Mouse (Mus musculus) heart, embryonic 15.5 days (tissue): ENCODE data around the gene Cbln4. TPM values are rescaled to one million over a fixed set of nuclear protein-coding genes. Genes with fewer than 3 reads are reported as not detected.

ENCODE experiments used
- ATAC-seq: fragments of 200-750 bp; cut with Nextera tagmentation; replicated peaks from 2 replicates; pipeline ENCODE4 v1.8.0; 2017; ENCODE audit warnings: low read depth, moderate TSS enrichment; ENCODE audit not compliant: insufficient number of reproducible peaks, insufficient read depth, low FRiP score
- H3K27ac ChIP-seq: fragments of 300-500 bp; sonication (generic); 2 replicates; pipeline ENCODE4 v1.5.1; 2015; ENCODE audit warnings: mild to moderate bottlenecking, inconsistent platforms
- H3K27me3 ChIP-seq: fragments of 300-500 bp; sonication (generic); 2 replicates; pipeline ENCODE4 v1.6.1; 2015; ENCODE audit warnings: inconsistent platforms
- H3K36me3 ChIP-seq: fragments of 300-500 bp; sonication (generic); 2 replicates; pipeline ENCODE4 v1.6.1; 2015; ENCODE audit warnings: mild to moderate bottlenecking, inconsistent platforms
- H3K4me1 ChIP-seq: fragments of 300-500 bp; sonication (generic); replicated peaks from 2 replicates; pipeline ENCODE4 v1.6.1; 2015; ENCODE audit warnings: inconsistent platforms
- H3K4me2 ChIP-seq: fragments of 300-500 bp; sonication (generic); 2 replicates; pipeline ENCODE4 v1.6.1; 2015; ENCODE audit warnings: inconsistent platforms, mild to moderate bottlenecking, moderate library complexity
- H3K4me3 ChIP-seq: fragments of 300-500 bp; sonication (generic); 2 replicates; pipeline ENCODE4 v1.5.1; 2015; ENCODE audit warnings: mild to moderate bottlenecking, inconsistent platforms
- H3K9ac ChIP-seq: fragments of 300-500 bp; sonication (generic); 2 replicates; pipeline ENCODE4 v1.6.1; 2015; ENCODE audit warnings: mild to moderate bottlenecking, inconsistent platforms
- H3K9me3 ChIP-seq: fragments of 300-500 bp; sonication (generic); replicated peaks from 2 replicates; pipeline ENCODE4 v1.6.1; 2016; ENCODE audit warnings: inconsistent platforms
- WGBS: fragments of 180-500 bp; shearing (Covaris S2); methylation state at CpG from one replicate; pipeline ENCODE4 v1.1.7; 2015; ENCODE audit warnings: mixed read lengths; 5-methylcytosine and 5-hydroxymethylcytosine counted together
- polyA plus RNA-seq: library from polyadenylated mRNA; unstranded; fragments of >200 nt; fragmentation: Nextera tagmentation; extraction: Ambion mirVana; gene quantifications from 2 replicates; pipeline ENCODE4 v1.2.1, GENCODE M21; 2015

The Cbln4 gene
- polyA plus RNA-seq, 1 experiment from 2014 or later: 0.08 TPM

DNA sequence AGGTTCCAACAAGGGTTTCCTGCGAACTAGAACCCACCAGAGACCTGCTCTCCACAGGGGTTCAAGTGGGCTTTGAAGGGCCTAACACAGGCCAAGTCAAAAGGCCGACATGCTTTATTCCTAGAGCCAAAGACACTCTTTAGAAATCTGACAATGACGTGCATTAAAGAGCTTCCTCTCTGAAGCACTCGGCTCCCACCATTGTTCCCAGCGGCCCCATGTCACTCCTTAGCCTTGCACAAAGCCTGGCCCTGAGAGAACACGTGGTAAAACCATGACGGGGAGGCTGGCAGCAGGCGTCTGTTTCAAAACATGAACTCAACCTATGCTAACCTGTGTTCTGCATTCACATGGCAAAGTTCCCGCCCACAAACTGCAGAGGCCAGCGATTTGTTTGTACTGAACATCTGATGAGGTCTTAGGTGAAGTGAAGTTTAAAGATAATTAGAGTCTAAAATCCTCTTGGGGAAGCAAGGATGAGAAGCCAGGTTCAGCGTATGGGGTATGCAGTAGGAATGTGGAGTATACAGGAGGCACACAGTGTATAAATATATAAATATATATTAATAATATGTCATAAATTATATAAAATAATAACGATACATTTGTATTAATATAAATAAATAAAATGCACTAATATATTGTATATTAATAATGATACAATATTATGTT lies 17.7 kb downstream of the Cbln4 start:
- Histone ChIP-seq H3K27ac (no peak overlapping the region), H3K27me3 (no peaks in the 10 kb centered on the region), H3K4me3 (no peak overlapping the region), H3K9me3 (no peaks in the 10 kb centered on the region), H3K9ac (no peak overlapping the region), H3K4me1 (no peaks in the 10 kb centered on the region), H3K4me2 (no peak overlapping the region), H3K36me3 (no peaks in the 10 kb centered on the region)
- ATAC-seq: no peak
- WGBS: 69% methylated on average over 12 of the region's 12 CpGs

DNA sequence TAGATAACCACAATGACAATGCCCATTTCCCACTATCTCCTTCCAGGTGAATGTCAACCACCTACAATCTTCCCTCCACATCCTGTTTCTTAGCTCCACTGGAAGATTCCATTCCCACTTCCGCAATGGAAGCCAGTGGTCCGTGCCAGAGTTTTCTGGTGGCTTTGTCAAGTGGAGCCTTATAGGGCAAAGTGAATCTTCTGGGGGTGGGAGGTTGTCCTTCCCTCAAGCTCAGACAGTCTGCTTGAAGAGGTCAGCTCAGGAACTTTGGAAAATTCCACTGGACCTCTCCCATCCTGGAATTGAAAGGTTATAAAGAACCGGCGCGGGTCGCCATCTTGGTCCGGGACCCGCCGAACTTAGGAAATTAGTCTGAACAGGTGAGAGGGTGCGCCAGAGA lies 36.5 kb downstream of the Cbln4 start:
- 93% methylated on average over 10 of the region's 10 CpGs for WGBS
- Histone ChIP-seq H3K4me1 (no peaks in the 10 kb centered on the region), H3K4me3 (no peak overlapping the region), H3K9me3 (no peaks in the 10 kb centered on the region), H3K36me3 (no peaks in the 10 kb centered on the region), H3K4me2 (no peak overlapping the region), H3K9ac (no peak overlapping the region), H3K27ac (no peak overlapping the region), H3K27me3 (no peaks in the 10 kb centered on the region)
- ATAC-seq: no peak

GRCm38 (mm10) chr2:172005970-172006369 lies 37.3 kb downstream of the Cbln4 start:
- no peak overlapping the region for H3K4me2 ChIP-seq
- WGBS: 23% methylated on average over 7 of the region's 7 CpGs
- H3K27ac ChIP-seq: no peak overlapping the region
- H3K27me3 ChIP-seq: no peaks in the 10 kb centered on the region
- no peak overlapping the region for H3K9ac ChIP-seq
- ATAC-seq: no peak
- H3K4me1 ChIP-seq: no peaks in the 10 kb centered on the region
- no peaks in the 10 kb centered on the region for H3K36me3 ChIP-seq
- H3K4me3 ChIP-seq: no peak overlapping the region
- H3K9me3 ChIP-seq: no peaks in the 10 kb centered on the region

DNA sequence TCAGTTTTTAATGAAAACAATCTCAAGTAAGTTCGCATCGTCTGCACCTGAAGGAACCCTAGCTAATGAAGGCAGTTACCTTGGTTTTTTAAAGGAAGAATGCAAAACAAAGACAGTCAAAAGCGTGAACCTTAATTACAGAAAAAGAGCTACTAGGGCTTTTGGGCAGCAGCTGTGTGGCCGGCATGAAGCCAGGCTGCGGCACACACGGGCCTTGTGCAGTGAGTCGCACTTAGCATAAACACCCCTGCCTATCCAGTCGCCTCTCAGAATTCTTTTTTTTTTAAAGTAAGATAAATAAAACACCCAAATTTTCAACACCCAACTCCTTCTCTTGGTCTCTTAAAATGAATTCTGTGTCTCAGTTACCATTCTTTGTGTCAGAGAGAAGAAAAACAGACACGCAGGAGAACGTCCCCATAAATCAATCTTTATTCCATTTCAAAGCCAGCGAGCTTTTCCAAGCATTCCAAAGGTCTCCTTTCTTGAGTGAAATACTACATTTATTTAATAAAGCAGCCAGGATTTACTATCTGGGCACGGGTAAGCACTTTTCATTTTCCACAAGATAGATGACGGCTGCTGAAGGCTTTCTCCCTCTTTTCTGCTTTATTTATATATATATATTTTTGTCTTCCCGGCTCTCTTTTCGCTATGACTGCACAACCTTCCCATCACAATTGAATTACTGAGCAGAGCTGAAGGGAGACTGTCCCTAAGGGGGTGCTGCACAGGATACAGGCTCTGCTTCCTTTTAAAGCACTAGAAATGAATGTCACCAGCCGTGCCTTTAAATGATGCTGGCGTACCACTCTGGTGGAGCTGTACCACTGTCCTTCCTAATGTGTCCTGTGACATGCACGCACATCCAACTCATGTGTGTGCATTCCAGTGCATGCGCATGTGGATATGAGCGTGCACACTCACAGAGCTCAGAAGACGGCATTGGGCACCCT lies 39.0 kb downstream of the Cbln4 start:
- no peak for ATAC-seq
- no peaks in the 10 kb centered on the region for H3K27me3 ChIP-seq
- no peak overlapping the region for H3K9ac ChIP-seq
- 63% methylated on average over 21 of the region's 21 CpGs for WGBS
- no peaks in the 10 kb centered on the region for H3K4me1 ChIP-seq
- H3K4me3 ChIP-seq: no peak overlapping the region
- H3K9me3 ChIP-seq: no peaks in the 10 kb centered on the region
- no peak overlapping the region for H3K27ac ChIP-seq
- H3K4me2 ChIP-seq: no peak overlapping the region
- H3K36me3 ChIP-seq: no peaks in the 10 kb centered on the region

DNA sequence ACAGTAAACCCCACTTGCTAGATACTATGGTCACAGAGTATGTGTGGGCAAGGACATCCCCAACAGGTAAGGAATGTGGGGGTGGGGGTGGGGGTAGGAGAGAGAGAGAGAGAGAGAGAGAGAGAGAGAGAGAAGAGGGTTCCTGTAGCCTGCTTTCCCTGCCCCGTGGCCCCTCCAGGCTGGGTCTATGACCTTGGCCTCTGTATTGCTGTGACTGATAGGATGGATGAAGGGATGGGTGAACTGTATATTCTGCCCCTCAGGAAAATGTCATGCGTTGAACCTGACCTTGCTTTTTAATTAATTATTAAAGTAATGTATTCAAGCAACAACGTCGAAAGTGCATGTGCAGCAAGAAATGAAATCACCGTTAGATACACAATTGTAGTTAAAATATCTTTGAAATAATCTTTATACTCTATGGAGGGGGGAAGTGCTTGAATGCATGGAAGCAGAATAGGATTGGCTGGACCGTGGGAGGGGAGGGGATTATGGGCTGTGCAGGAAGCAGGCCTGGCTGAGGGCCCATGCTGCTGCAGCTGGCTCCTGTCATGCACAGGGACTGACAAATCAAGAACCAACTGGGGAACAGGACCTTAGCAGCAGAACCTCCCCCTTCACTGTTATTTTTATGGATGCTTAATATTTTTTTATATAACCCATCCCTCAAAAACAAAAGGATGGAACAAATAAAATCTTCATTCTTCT lies 46.1 kb downstream of the Cbln4 start:
- Histone ChIP-seq H3K4me2 (no peak overlapping the region), H3K36me3 (no peaks in the 10 kb centered on the region), H3K27ac (no peak overlapping the region), H3K4me1 (no peaks in the 10 kb centered on the region), H3K9me3 (no peaks in the 10 kb centered on the region), H3K9ac (no peak overlapping the region), H3K4me3 (no peak overlapping the region), H3K27me3 (no peaks in the 10 kb centered on the region)
- no peak for ATAC-seq
- 66% methylated on average over 6 of the region's 6 CpGs for WGBS

- Histone ChIP-seq H3K4me3 (no peak overlapping the region), H3K9ac (no peak overlapping the region), H3K4me2 (no peak overlapping the region), H3K36me3 (no peaks in the 10 kb centered on the region), H3K27ac (no peak overlapping the region), H3K4me1 (no peaks in the 10 kb centered on the region), H3K27me3 (no peaks in the 10 kb centered on the region), H3K9me3 (no peaks in the 10 kb centered on the region)
- WGBS: 61% methylated on average over 6 of the region's 6 CpGs
- ATAC-seq: no peak
Measured at GRCm38 (mm10) chr2:171994861-171995260, 48.4 kb downstream of the Cbln4 start.

- no peaks in the 10 kb centered on the region for H3K4me1 ChIP-seq
- H3K4me2 ChIP-seq: no peak overlapping the region
- no peak overlapping the region for H3K9ac ChIP-seq
- H3K9me3 ChIP-seq: no peaks in the 10 kb centered on the region
- no peak overlapping the region for H3K27ac ChIP-seq
- ATAC-seq: no peak
- WGBS: 83% methylated on average over 5 of the region's 5 CpGs
- H3K36me3 ChIP-seq: no peaks in the 10 kb centered on the region
- H3K4me3 ChIP-seq: no peak overlapping the region
- H3K27me3 ChIP-seq: no peaks in the 10 kb centered on the region
Measured at GRCm38 (mm10) chr2:171994240-171994639, 49.0 kb downstream of the Cbln4 start.

DNA sequence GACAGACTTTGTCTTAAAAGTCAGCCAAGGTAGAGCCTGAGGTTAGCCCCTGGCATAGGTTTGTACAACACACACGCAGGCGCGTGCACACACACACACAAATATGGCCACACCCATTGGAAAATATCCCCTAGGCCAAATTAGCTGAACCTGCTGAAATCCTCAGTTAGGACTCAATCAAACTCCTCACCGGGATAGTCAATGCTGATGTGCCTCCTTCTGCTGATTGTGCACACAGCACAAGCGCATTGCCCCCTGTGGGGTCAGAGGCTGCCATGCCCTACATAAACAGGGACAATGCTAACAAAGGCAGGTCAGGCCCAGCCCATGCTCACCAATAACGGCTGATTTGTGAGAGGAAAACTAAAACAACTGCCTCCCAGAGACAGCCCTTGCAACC lies 56.6 kb downstream of the Cbln4 start:
- no peak for ATAC-seq
- Histone ChIP-seq H3K36me3 (no peaks in the 10 kb centered on the region), H3K9ac (no peak overlapping the region), H3K4me1 (no peaks in the 10 kb centered on the region), H3K9me3 (no peaks in the 10 kb centered on the region), H3K27me3 (no peaks in the 10 kb centered on the region), H3K4me2 (no peak overlapping the region), H3K4me3 (no peak overlapping the region), H3K27ac (no peak overlapping the region)
- WGBS: 42% methylated on average over 6 of the region's 6 CpGs

Other genes with a start within 250 kb of the Cbln4 start
- not detected in 2 replicates for gene Mc3r, start 205.0 kb upstream of the Cbln4 start, polyA plus RNA-seq